Mouse (Mus musculus): ENCODE measurements around the gene Timm13. TPM values are rescaled to one million over a fixed set of nuclear protein-coding genes. Genes with fewer than 3 reads are reported as not detected.
A peak's percentile ranks its signal among the peaks of the same experiment; 100 is the strongest.

Timm13 gene
- 135 and 146 TPM in 2 replicates for polyA plus RNA-seq (2011; ENCODE audit: insufficient read depth, insufficient read length, low read depth, missing spikeins)

- Histone ChIP-seq H3K4me1 (ENCODE audit: control insufficient read depth, insufficient read depth, low read length) (peaks cover 2% of the 10 kb centered on the region), H3K9ac (ENCODE audit: low read depth, poor library complexity, severe bottlenecking) (peak within 1 kb of the TSS; percentile 67), H3K9me3 (replicated peaks; ENCODE audit: control insufficient read depth, insufficient read depth, low read length, poor library complexity, severe bottlenecking) (no peaks in the 10 kb centered on the region), H3K36me3 (ENCODE audit: control insufficient read depth, insufficient read depth, low read length, poor library complexity, severe bottlenecking) (no peaks in the 10 kb centered on the region), H3K27me3 (ENCODE audit: control insufficient read depth, insufficient read depth, low read length, poor library complexity, severe bottlenecking) (no peaks in the 10 kb centered on the region), H3K4me3 (ENCODE audit: low read depth, low read length) (peak within 1 kb of the TSS; percentile 68), H3K27ac (ENCODE audit: insufficient read depth, low read length) (peak within 1 kb of the TSS; percentile 6)
- no peak for TF ChIP-seq POLR2A (IDR thresholded peaks at IDR 0.05; ENCODE audit: insufficient read depth, low read length)
- TF ChIP-seq EP300 (IDR thresholded peaks at IDR 0.05; ENCODE audit: insufficient read depth, low read depth, low read length) = no peak
- TF ChIP-seq CTCF (IDR thresholded peaks at IDR 0.05; ENCODE audit: low read depth, low read length) = no peak
Measured at GRCm38 (mm10) chr10:80900318-80901247, at the start of gene Timm13. Gene Timm13, minus strand, starts transcription at chr10:80900969.

- Histone ChIP-seq H3K9ac (ENCODE audit: low read depth, poor library complexity, severe bottlenecking) (no peak overlapping the region), H3K4me3 (ENCODE audit: low read depth, low read length) (peak overlapping the region; percentile 56), H3K9me3 (replicated peaks; ENCODE audit: control insufficient read depth, insufficient read depth, low read length, poor library complexity, severe bottlenecking) (no peaks in the 10 kb centered on the region), H3K4me1 (ENCODE audit: control insufficient read depth, insufficient read depth, low read length) (peaks cover 36% of the 10 kb centered on the region), H3K27ac (ENCODE audit: insufficient read depth, low read length) (peak overlapping the region; percentile 76), H3K27me3 (ENCODE audit: control insufficient read depth, insufficient read depth, low read length, poor library complexity, severe bottlenecking) (no peaks in the 10 kb centered on the region), H3K36me3 (ENCODE audit: control insufficient read depth, insufficient read depth, low read length, poor library complexity, severe bottlenecking) (no peaks in the 10 kb centered on the region)
- peak; percentile 66 for TF ChIP-seq POLR2A (IDR thresholded peaks at IDR 0.05; ENCODE audit: insufficient read depth, low read length)
- no peak for TF ChIP-seq EP300 (IDR thresholded peaks at IDR 0.05; ENCODE audit: insufficient read depth, low read depth, low read length)
- no peak for TF ChIP-seq CTCF (IDR thresholded peaks at IDR 0.05; ENCODE audit: low read depth, low read length)
Measured at GRCm38 (mm10) chr10:80950314-80950713, 49.5 kb upstream of the Timm13 start.

DNA sequence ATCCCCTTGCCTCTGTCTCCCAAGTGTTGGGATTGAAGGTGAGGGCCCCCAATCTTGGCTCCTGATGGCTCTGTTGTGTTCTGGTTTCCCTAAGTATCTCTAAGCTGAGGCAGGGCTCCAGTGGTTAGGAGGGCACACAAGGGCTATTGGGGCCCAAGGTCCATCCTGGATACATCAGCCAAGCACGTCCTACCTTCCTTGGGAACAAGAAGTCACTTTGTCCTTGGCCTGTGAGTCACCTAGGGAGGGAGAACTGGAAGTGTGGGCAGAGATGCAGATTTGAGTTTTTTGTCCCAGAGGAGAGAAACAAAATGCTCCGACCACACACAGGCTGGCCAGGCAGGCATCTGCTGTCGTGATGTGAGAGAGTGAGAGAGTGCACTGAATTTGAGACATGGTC is 48.3 kb upstream of the Timm13 start:
- Histone ChIP-seq H3K27me3 (ENCODE audit: control insufficient read depth, insufficient read depth, low read length, poor library complexity, severe bottlenecking) (no peaks in the 10 kb centered on the region), H3K36me3 (ENCODE audit: control insufficient read depth, insufficient read depth, low read length, poor library complexity, severe bottlenecking) (no peaks in the 10 kb centered on the region), H3K9ac (ENCODE audit: low read depth, poor library complexity, severe bottlenecking) (peak overlapping the region; percentile 41), H3K27ac (ENCODE audit: insufficient read depth, low read length) (peak overlapping the region; percentile 76), H3K4me1 (ENCODE audit: control insufficient read depth, insufficient read depth, low read length) (peaks cover 36% of the 10 kb centered on the region), H3K4me3 (ENCODE audit: low read depth, low read length) (peak overlapping the region; percentile 56), H3K9me3 (replicated peaks; ENCODE audit: control insufficient read depth, insufficient read depth, low read length, poor library complexity, severe bottlenecking) (no peaks in the 10 kb centered on the region)
- TF ChIP-seq POLR2A (IDR thresholded peaks at IDR 0.05; ENCODE audit: insufficient read depth, low read length) (no peak), EP300 (IDR thresholded peaks at IDR 0.05; ENCODE audit: insufficient read depth, low read depth, low read length) (no peak), CTCF (IDR thresholded peaks at IDR 0.05; ENCODE audit: low read depth, low read length) (no peak)

DNA sequence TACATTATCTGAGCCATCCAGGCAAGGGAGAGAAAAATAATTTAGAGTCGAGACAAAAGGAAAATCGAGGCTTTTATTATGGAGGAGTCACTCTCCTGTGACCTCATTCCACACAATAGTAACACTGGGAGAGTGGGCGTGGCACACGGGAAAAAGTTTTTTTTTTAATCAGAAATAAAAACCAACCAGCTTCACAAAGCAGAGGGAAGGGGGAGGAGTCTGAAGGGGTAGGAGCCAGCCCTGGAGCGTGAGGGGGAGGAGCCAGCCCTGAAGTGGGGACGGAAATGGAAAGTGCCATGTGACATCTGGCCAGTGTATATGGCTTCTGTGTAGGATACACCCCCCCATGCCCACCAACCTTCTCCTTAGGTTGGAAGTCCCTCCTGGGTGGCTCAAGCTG is 47.8 kb upstream of the Timm13 start:
- no peaks in the 10 kb centered on the region for H3K9me3 ChIP-seq (replicated peaks; ENCODE audit: control insufficient read depth, insufficient read depth, low read length, poor library complexity, severe bottlenecking)
- H3K36me3 ChIP-seq (ENCODE audit: control insufficient read depth, insufficient read depth, low read length, poor library complexity, severe bottlenecking) = no peaks in the 10 kb centered on the region
- H3K27ac ChIP-seq (ENCODE audit: insufficient read depth, low read length) = peak overlapping the region; percentile 93
- peak overlapping the region; percentile 41 for H3K9ac ChIP-seq (ENCODE audit: low read depth, poor library complexity, severe bottlenecking)
- no peaks in the 10 kb centered on the region for H3K27me3 ChIP-seq (ENCODE audit: control insufficient read depth, insufficient read depth, low read length, poor library complexity, severe bottlenecking)
- TF ChIP-seq CTCF (IDR thresholded peaks at IDR 0.05; ENCODE audit: low read depth, low read length) = no peak
- TF ChIP-seq EP300 (IDR thresholded peaks at IDR 0.05; ENCODE audit: insufficient read depth, low read depth, low read length) = no peak
- no peak for TF ChIP-seq POLR2A (IDR thresholded peaks at IDR 0.05; ENCODE audit: insufficient read depth, low read length)
- peaks cover 38% of the 10 kb centered on the region for H3K4me1 ChIP-seq (ENCODE audit: control insufficient read depth, insufficient read depth, low read length)
- H3K4me3 ChIP-seq (ENCODE audit: low read depth, low read length) = peak overlapping the region; percentile 56

- Histone ChIP-seq H3K4me1 (ENCODE audit: control insufficient read depth, insufficient read depth, low read length) (peaks cover 38% of the 10 kb centered on the region), H3K9ac (ENCODE audit: low read depth, poor library complexity, severe bottlenecking) (no peak overlapping the region), H3K9me3 (replicated peaks; ENCODE audit: control insufficient read depth, insufficient read depth, low read length, poor library complexity, severe bottlenecking) (no peaks in the 10 kb centered on the region), H3K27ac (ENCODE audit: insufficient read depth, low read length) (peak overlapping the region; percentile 93), H3K27me3 (ENCODE audit: control insufficient read depth, insufficient read depth, low read length, poor library complexity, severe bottlenecking) (no peaks in the 10 kb centered on the region), H3K36me3 (ENCODE audit: control insufficient read depth, insufficient read depth, low read length, poor library complexity, severe bottlenecking) (no peaks in the 10 kb centered on the region), H3K4me3 (ENCODE audit: low read depth, low read length) (no peak overlapping the region)
- TF ChIP-seq EP300 (IDR thresholded peaks at IDR 0.05; ENCODE audit: insufficient read depth, low read depth, low read length) (no peak), POLR2A (IDR thresholded peaks at IDR 0.05; ENCODE audit: insufficient read depth, low read length) (no peak), CTCF (IDR thresholded peaks at IDR 0.05; ENCODE audit: low read depth, low read length) (no peak)
Measured at GRCm38 (mm10) chr10:80947802-80948201, 47.0 kb upstream of the Timm13 start.

Data from ES-Bruce4 (cell line).